8 mouse cellular contexts compared by ENCODE assay signal in the genomic region with DNA sequence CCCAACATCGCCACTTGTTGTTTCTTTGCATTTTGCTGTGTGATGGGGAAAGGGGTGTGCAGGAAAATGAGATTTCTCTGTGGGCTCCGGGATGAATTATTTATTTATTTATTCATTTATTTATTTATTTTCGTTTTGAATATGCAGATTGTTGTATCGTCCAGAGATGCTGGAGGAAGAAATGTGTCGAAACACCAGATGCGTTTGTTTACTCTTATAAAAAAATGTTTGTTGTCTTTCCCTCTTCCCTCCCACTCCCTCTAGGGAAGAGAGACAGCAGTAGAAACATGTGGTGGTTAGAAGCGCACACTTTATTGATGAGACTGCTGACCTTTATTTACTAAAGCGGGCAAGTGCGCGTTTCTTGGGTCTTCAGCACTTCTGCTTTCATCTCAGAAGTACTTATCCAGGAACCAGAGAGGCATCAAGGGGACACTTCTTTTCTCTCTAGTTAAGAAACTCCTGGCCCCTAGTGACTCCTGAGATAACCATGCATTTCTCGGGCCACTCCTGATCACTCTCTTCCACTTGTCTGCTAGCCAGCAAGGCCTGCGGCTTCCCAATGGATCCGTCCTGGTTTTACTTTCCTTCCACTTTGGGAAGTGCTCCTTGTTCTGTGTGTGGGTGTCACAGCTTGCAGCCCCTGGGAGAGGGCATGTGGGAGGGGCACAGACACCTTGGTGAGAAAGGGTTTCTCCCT. TPM values are rescaled to one million over a fixed set of nuclear protein-coding genes. Genes with fewer than 3 reads are reported as not detected.
A peak's percentile ranks its signal among the peaks of the same experiment; 100 is the strongest.
DNase-seq lines count a peak whose midpoint lies in the region; ATAC-seq lines count a peak whose summit lies in the region.

No protein-coding gene starts in this region.

- ATAC-seq in kidney, embryonic 14.5 days (ENCODE audit: low FRiP score, low TSS enrichment), result no peak
- ATAC-seq in embryonic facial prominence, embryonic 12.5 days (ENCODE audit: insufficient number of reproducible peaks, insufficient read depth, low FRiP score, low TSS enrichment), result no peak
- ATAC-seq in hindbrain, embryonic 16.5 days, result no peak
- ATAC-seq in megakaryocyte-erythroid progenitor cell, adult 5-6 weeks (replicated peaks; ENCODE audit: low FRiP score, low TSS enrichment, poor library complexity, severe bottlenecking), result 0 out of 2 replicates have a peak, but pooled peaks have one; percentile 41

- no peaks in the 10 kb centered on the region for H3K9me3 ChIP-seq in kidney, embryonic 14.5 days (ENCODE audit: control insufficient read depth, low read length)
- H3K9me3 ChIP-seq in embryonic facial prominence, embryonic 12.5 days, result no peaks in the 10 kb centered on the region
- no peaks in the 10 kb centered on the region for H3K9me3 ChIP-seq in hindbrain, embryonic 16.5 days (ENCODE audit: control insufficient read depth, low read length)

- no peak for DNase-seq in kidney, postnatal 36 days
- DNase-seq in layer of hippocampus, postnatal 14 days (ENCODE audit: low spot score in 2 of 2), result no peak
- DNase-seq in spleen, adult 18-20 months, result no peak
- no peak for DNase-seq in thymus, postnatal 14 days

- no peaks in the 10 kb centered on the region for H3K36me3 ChIP-seq in kidney, embryonic 14.5 days (ENCODE audit: control insufficient read depth, insufficient read depth, low read length)
- H3K36me3 ChIP-seq in embryonic facial prominence, embryonic 12.5 days, result no peaks in the 10 kb centered on the region
- no peaks in the 10 kb centered on the region for H3K36me3 ChIP-seq in hindbrain, embryonic 16.5 days (ENCODE audit: control insufficient read depth, insufficient read depth, low read length)

- H3K4me3 ChIP-seq in kidney, embryonic 14.5 days (ENCODE audit: low read length), result peak overlapping the region; percentile 66
- peak overlapping the region; percentile 76 for H3K4me3 ChIP-seq in embryonic facial prominence, embryonic 12.5 days
- peak overlapping the region; percentile 80 for H3K4me3 ChIP-seq in hindbrain, embryonic 16.5 days (ENCODE audit: low read length)

- H3K9ac ChIP-seq in kidney, embryonic 14.5 days (ENCODE audit: low read depth, low read length), result peak overlapping the region; percentile 59; the same call in 1 of the 2 replicates
- H3K9ac ChIP-seq in embryonic facial prominence, embryonic 12.5 days, result peak overlapping the region; percentile 88
- peak overlapping the region; percentile 78 for H3K9ac ChIP-seq in hindbrain, embryonic 16.5 days (ENCODE audit: low read depth, low read length)

- no peak overlapping the region for H3K27ac ChIP-seq in kidney, embryonic 14.5 days (ENCODE audit: low read depth, low read length)
- H3K27ac ChIP-seq in embryonic facial prominence, embryonic 12.5 days, result peak overlapping the region; percentile 94
- no peak overlapping the region; the same call in 1 of the 2 replicates for H3K27ac ChIP-seq in hindbrain, embryonic 16.5 days (ENCODE audit: low read depth, low read length)

- WGBS in kidney, embryonic 14.5 days, result 4% methylated on average over 13 of the region's 13 CpGs
- WGBS in embryonic facial prominence, embryonic 12.5 days, result 3% methylated on average over 13 of the region's 13 CpGs
- 3% methylated on average over 13 of the region's 13 CpGs for WGBS in hindbrain, embryonic 16.5 days

- H3K4me2 ChIP-seq in kidney, embryonic 14.5 days (replicated peaks; ENCODE audit: low read depth, low read length), result peak overlapping the region; percentile 93
- peak overlapping the region; percentile 86 for H3K4me2 ChIP-seq in embryonic facial prominence, embryonic 12.5 days (replicated peaks)
- H3K4me2 ChIP-seq in hindbrain, embryonic 16.5 days (ENCODE audit: low read length), result peak overlapping the region; percentile 99

- H3K27me3 ChIP-seq in kidney, embryonic 14.5 days (ENCODE audit: control insufficient read depth, insufficient read depth, low read length), result peaks cover 24% of the 10 kb centered on the region
- H3K27me3 ChIP-seq in embryonic facial prominence, embryonic 12.5 days, result no peaks in the 10 kb centered on the region
- peaks cover 3% of the 10 kb centered on the region for H3K27me3 ChIP-seq in hindbrain, embryonic 16.5 days (replicated peaks; ENCODE audit: control insufficient read depth, insufficient read depth, low read length)

- H3K4me1 ChIP-seq in kidney, embryonic 14.5 days (ENCODE audit: control insufficient read depth, insufficient read depth, low read length), result 0 out of 2 replicates have a peak, but pooled peaks cover 13% of the 10 kb centered on the region
- H3K4me1 ChIP-seq in embryonic facial prominence, embryonic 12.5 days, result peaks cover 22% of the 10 kb centered on the region; the same call in 1 of the 2 replicates
- H3K4me1 ChIP-seq in hindbrain, embryonic 16.5 days (ENCODE audit: control insufficient read depth, insufficient read depth, low read depth, low read length), result peaks cover 19% of the 10 kb centered on the region

RNA-seq across cellular contexts. Expression of a gene that starts 1.0 kb away (rescaled TPM):
- 7.9 and 8.7 TPM in 2 replicates for polyA plus RNA-seq in kidney, embryonic 14.5 days (2014; fragmentation: Nextera tagmentation; extraction: Ambion mirVana)
- 60.0 and 67.4 TPM in 2 replicates for polyA plus RNA-seq in embryonic facial prominence, embryonic 12.5 days (2016; fragmentation: Nextera tagmentation; extraction: Ambion mirVana)
- polyA plus RNA-seq in hindbrain, embryonic 16.5 days (2015; fragmentation: Nextera tagmentation; extraction: Ambion mirVana), result 35.3 and 50.1 TPM in 2 replicates
- total RNA-seq in megakaryocyte-erythroid progenitor cell, adult 5-6 weeks (2014; fragmentation: Nextera tagmentation), result not detected in 2 replicates
- not detected in 2 replicates for total RNA-seq in megakaryocyte-erythroid progenitor cell, adult 5-6 weeks (2017)
- total RNA-seq in layer of hippocampus, postnatal 14 days (2021), result 1 to 10 TPM; 1.8 to 2.9 TPM
